Mouse (Mus musculus) forebrain, embryonic 16.5 days (tissue): ENCODE measurements around the gene Homer3. TPM values are rescaled to one million over a fixed set of nuclear protein-coding genes. Genes with fewer than 3 reads are reported as not detected.

ENCODE experiments used
- ATAC-seq: fragments of 200-750 bp; cut with Nextera tagmentation; 2 replicates; pipeline ENCODE4 v1.8.0; 2017; ENCODE audit warnings: mild to moderate bottlenecking, moderate library complexity
- H3K27ac ChIP-seq: fragments of 300-500 bp; sonication (generic); 2 replicates; pipeline ENCODE4 v1.5.1; 2014; ENCODE audit warnings: low read length, control low read depth
- H3K27me3 ChIP-seq: fragments of 300-500 bp; sonication (generic); replicated peaks from 2 replicates; pipeline ENCODE4 v1.6.1; 2014; ENCODE audit warnings: low read length; ENCODE audit not compliant: control insufficient read depth, insufficient read depth
- H3K36me3 ChIP-seq: fragments of 300-500 bp; sonication (generic); 2 replicates; pipeline ENCODE4 v1.6.1; 2014; ENCODE audit not compliant: control insufficient read depth, insufficient read depth
- H3K4me1 ChIP-seq: fragments of 300-500 bp; sonication (generic); replicated peaks from 2 replicates; pipeline ENCODE4 v1.6.1; 2014; ENCODE audit warnings: low read length; ENCODE audit not compliant: control insufficient read depth, insufficient read depth
- H3K4me2 ChIP-seq: fragments of 300-500 bp; sonication (generic); 2 replicates; pipeline ENCODE4 v1.6.1; 2014; ENCODE audit warnings: mild to moderate bottlenecking, low read length, control low read depth
- H3K4me3 ChIP-seq: fragments of 300-500 bp; sonication (generic); replicated peaks from 2 replicates; pipeline ENCODE4 v1.5.1; 2014; ENCODE audit warnings: mild to moderate bottlenecking, low read length, control low read depth
- H3K9ac ChIP-seq: fragments of 300-500 bp; sonication (generic); replicated peaks from 2 replicates; pipeline ENCODE4 v1.6.1; 2014; ENCODE audit warnings: low read depth, low read length, control low read depth
- H3K9me3 ChIP-seq: fragments of 300-500 bp; sonication (generic); 2 replicates; pipeline ENCODE4 v1.6.1; 2016; ENCODE audit warnings: low read length; ENCODE audit not compliant: control insufficient read depth
- WGBS: fragments of 180-500 bp; shearing (Covaris S2); extraction: QIAGEN DNeasy Blood & Tissue Kit; methylation state at CpG from one replicate; pipeline ENCODE4 v1.1.7; 2014; 5-methylcytosine and 5-hydroxymethylcytosine counted together
- polyA plus RNA-seq: library from polyadenylated mRNA; unstranded; fragments of >200 nt; fragmentation: Nextera tagmentation; extraction: Ambion mirVana; gene quantifications from 2 replicates; pipeline ENCODE4 v1.2.1, GENCODE M21; 2015

The Homer3 gene
- polyA plus RNA-seq, 1 experiment from 2014 or later: 49.4 TPM

DNA sequence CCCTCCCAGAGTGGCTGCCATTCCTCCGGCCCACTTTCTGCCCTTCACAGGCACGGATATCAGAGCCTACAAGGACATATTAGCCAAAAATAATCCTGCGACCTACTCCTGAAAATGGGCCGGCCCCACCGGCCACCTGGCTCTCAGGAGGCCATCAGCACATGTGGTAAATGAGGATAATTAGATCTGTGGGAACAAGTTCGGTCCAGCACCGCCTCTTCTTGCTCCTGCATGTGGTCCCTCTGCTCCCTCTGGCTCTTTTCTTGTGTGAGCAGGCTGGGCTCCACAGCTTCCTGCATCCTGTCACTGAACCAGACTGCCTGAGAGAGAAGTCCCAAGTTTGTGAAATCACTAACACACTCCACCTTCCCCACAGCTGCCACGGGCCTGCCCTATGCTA, 3.4 kb upstream of the Homer3 start:
- H3K9ac ChIP-seq: no peak overlapping the region
- H3K4me1 ChIP-seq: peaks cover 8% of the 10 kb centered on the region
- no peaks in the 10 kb centered on the region for H3K9me3 ChIP-seq
- H3K27ac ChIP-seq: no peak overlapping the region
- no peaks in the 10 kb centered on the region for H3K36me3 ChIP-seq
- ATAC-seq: no peak
- H3K4me3 ChIP-seq: no peak overlapping the region
- H3K27me3 ChIP-seq: no peaks in the 10 kb centered on the region
- 69% methylated on average over 8 of the region's 8 CpGs for WGBS
- H3K4me2 ChIP-seq: no peak overlapping the region

DNA sequence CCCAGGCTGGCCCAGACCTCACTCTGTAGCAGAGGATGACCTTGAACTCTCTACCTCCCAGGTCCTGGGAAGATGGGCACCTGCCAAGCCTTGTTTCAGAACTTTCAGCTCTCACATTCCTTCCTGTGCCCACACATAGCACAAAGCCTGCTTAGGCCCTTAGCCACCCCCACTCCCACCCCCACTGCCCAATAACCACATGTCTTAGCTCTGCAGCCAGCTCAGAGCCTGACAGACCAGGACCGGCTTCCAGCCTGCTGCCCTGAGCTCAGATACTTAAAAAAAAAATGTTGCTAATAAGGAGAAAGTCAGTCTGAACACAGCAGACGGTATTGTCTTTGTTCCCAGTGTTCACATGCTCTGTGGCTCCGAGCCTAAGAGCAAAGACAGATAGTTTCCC, 1.6 kb upstream of the Homer3 start:
- no peaks in the 10 kb centered on the region for H3K27me3 ChIP-seq
- peaks cover 11% of the 10 kb centered on the region for H3K4me1 ChIP-seq
- no peaks in the 10 kb centered on the region for H3K9me3 ChIP-seq
- peaks cover 6% of the 10 kb centered on the region for H3K36me3 ChIP-seq
- 31% methylated on average over 3 of the region's 3 CpGs for WGBS
- H3K4me2 ChIP-seq: no peak overlapping the region
- ATAC-seq: no peak
- no peak overlapping the region for H3K4me3 ChIP-seq
- no peak overlapping the region for H3K27ac ChIP-seq
- H3K9ac ChIP-seq: no peak overlapping the region

DNA sequence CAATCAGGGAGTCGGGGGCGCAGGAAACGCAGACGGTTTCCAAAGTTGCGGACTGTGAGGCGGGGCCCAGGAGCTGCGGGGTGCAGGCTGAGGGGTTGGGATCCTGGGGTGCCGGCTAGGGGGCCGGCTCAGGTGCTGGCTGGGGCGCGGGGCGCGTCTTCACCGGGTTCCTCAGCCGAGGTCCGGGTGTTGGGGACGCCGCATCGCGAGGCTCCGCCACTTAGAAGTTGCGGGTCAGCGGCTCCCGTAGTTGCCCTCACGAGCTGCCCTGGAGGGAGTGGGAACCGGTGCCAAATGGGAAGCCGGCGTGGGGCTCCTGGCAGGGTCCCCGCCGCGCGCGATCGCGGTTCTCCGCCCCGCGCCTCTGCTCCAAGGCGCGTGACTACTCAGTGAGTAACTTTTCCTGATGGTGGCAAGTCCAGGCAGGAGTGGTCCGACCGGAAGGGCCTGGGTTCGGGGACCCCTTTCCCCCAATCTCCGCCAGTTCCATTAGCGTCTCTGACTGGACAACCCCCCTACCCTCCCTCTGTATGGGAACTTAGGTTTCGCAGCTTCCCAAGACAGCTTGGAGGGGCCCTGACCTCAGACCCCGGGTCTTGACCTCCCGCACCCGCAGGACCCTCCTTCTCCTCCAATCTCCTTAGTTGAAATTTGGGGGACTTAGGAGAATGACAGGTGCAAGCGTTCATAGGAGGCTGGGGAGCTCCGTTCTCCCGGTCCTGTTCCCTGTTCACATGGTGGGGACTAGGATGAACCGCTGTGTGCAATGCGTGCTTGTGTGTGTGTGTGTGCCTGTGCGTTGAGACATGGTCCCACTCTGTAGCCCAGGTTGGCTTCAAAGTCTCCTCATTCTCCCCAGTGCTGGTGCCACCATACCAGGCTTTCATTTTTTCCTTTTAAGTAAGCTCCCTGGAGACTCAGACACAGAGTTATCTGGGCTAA, 780 bp downstream of the Homer3 start:
- H3K4me3 ChIP-seq: peak overlapping the region; percentile 68
- peak overlapping the region; percentile 91 for H3K4me2 ChIP-seq
- H3K9ac ChIP-seq: peak overlapping the region; percentile 85
- peaks cover 20% of the 10 kb centered on the region for H3K36me3 ChIP-seq
- peaks cover 11% of the 10 kb centered on the region for H3K4me1 ChIP-seq
- ATAC-seq: peak; percentile 63
- WGBS: 0% methylated on average over 30 of the region's 55 CpGs
- H3K27me3 ChIP-seq: no peaks in the 10 kb centered on the region
- H3K27ac ChIP-seq: peak overlapping the region; percentile 71
- H3K9me3 ChIP-seq: no peaks in the 10 kb centered on the region

DNA sequence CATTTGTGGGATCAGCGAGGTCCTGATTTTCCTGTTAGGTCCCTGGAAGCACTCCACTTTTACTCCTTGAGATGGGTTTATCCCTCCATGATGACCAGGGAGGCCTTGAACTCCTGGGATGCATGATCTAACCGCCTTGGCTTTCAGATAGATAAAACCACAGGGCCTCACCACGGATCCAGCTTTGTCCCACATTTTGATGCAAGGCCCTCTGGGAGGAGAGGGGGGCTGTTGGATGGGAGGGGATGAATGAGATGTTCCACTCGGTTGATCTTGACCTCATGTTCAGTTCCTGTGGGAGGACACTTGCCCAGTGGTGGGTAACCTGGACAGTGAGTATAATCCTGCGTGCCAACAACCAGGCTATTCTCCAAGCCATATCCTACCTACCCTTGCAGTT, 1.8 kb downstream of the Homer3 start:
- no peak overlapping the region for H3K4me2 ChIP-seq
- WGBS: 86% methylated on average over 5 of the region's 5 CpGs
- peaks cover 11% of the 10 kb centered on the region for H3K4me1 ChIP-seq
- H3K36me3 ChIP-seq: peaks cover 20% of the 10 kb centered on the region
- no peak for ATAC-seq
- no peak overlapping the region for H3K4me3 ChIP-seq
- no peak overlapping the region for H3K27ac ChIP-seq
- H3K9ac ChIP-seq: no peak overlapping the region
- no peaks in the 10 kb centered on the region for H3K27me3 ChIP-seq
- H3K9me3 ChIP-seq: no peaks in the 10 kb centered on the region

DNA sequence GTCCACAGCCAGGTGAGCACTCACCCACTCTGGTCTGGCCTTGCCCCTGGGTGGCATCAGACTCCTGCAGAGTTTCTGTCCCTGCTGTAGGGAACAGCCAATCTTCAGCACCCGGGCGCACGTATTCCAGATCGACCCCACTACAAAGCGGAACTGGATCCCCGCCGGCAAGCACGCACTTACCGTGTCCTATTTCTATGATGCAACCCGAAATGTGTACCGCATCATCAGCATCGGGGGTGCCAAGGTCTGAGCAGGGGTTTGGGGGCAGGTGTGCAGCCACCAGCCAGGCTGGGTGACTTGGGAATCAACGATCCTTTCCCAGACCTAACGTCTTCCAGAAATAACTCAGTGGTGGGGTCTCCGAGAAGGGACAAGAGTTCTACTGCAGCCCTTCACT, 2.7 kb downstream of the Homer3 start:
- H3K9ac ChIP-seq: no peak overlapping the region
- H3K4me3 ChIP-seq: no peak overlapping the region
- no peaks in the 10 kb centered on the region for H3K9me3 ChIP-seq
- ATAC-seq: no peak
- no peak overlapping the region for H3K4me2 ChIP-seq
- H3K4me1 ChIP-seq: peaks cover 11% of the 10 kb centered on the region
- H3K27ac ChIP-seq: no peak overlapping the region
- peaks cover 24% of the 10 kb centered on the region for H3K36me3 ChIP-seq
- WGBS: 97% methylated on average over 15 of the region's 15 CpGs
- no peaks in the 10 kb centered on the region for H3K27me3 ChIP-seq

DNA sequence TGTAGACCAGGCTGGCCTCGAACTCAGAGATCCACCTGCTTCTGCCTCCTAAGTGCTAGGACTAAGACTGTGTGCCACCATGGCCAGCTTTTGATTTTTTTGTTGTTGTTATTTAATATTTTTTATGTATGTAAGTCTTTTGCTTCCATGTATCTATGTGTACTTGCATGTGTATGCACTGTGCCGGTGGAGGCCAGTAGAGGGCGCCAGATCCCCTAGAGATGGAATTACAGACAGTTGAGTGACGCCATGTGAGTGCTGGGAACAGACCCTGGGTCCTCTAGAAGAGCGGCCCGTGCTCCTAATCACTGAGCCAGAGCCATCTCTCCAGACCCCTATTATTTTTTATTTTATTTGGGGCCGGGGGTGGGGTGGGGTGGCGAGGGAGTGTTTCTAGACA, 4.1 kb downstream of the Homer3 start:
- no peak overlapping the region for H3K27ac ChIP-seq
- no peak for ATAC-seq
- no peaks in the 10 kb centered on the region for H3K9me3 ChIP-seq
- peaks cover 11% of the 10 kb centered on the region for H3K4me1 ChIP-seq
- H3K36me3 ChIP-seq: peaks cover 30% of the 10 kb centered on the region
- H3K9ac ChIP-seq: no peak overlapping the region
- H3K27me3 ChIP-seq: no peaks in the 10 kb centered on the region
- no peak overlapping the region for H3K4me2 ChIP-seq
- WGBS: 91% methylated on average over 8 of the region's 8 CpGs
- H3K4me3 ChIP-seq: no peak overlapping the region

DNA sequence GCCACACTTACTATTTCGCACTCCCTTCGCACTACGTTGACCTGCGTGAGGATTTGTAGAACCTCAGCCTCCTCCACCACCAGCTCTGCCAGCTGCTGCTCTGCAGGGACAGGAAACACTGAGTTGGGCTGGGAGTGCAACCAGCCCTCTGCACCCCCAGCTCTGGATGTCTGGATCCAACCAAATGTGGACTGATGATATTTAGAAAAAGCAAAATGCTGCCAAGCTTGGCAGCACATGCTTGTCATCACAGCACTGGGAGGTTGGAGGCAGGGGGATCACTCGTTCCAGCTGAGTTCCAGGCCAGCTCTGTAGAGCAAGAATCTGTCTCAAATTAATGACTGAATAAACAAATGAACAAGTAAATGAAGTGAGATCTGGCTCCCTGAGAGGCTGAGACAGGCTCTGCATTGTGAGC, 11.4 kb downstream of the Homer3 start:
- peaks cover 47% of the 10 kb centered on the region for H3K36me3 ChIP-seq
- no peak for ATAC-seq
- H3K27ac ChIP-seq: no peak overlapping the region
- H3K27me3 ChIP-seq: no peaks in the 10 kb centered on the region
- H3K4me3 ChIP-seq: no peak overlapping the region
- no peaks in the 10 kb centered on the region for H3K4me1 ChIP-seq
- WGBS: 74% methylated on average over 5 of the region's 5 CpGs
- no peak overlapping the region for H3K9ac ChIP-seq
- H3K9me3 ChIP-seq: no peaks in the 10 kb centered on the region
- H3K4me2 ChIP-seq: no peak overlapping the region

DNA sequence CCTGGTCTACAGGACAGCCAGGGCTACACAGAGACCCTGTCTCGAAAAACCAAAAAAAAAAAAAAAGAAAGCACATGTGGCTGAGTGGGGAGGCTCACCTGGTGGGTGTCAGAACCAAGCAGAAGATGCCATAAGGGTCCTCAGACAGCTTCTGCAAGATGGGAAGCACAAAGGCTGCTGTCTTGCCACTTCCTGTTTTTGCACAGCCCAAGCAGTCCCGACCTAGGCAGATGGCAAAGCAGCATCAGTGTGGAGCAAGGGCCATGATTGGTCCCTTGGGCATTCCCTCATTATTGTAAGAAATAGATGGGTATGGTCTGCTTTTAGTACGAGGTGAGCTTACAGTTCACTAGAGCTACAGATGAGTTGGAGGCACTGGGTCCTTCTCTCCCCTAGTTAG, 18.3 kb downstream of the Homer3 start:
- WGBS: 88% methylated on average over 3 of the region's 3 CpGs
- Histone ChIP-seq H3K4me1 (peaks cover 23% of the 10 kb centered on the region), H3K36me3 (peaks cover 18% of the 10 kb centered on the region), H3K9ac (no peak overlapping the region), H3K27ac (no peak overlapping the region), H3K4me3 (no peak overlapping the region), H3K9me3 (no peaks in the 10 kb centered on the region), H3K27me3 (no peaks in the 10 kb centered on the region), H3K4me2 (no peak overlapping the region)
- ATAC-seq: no peak

DNA sequence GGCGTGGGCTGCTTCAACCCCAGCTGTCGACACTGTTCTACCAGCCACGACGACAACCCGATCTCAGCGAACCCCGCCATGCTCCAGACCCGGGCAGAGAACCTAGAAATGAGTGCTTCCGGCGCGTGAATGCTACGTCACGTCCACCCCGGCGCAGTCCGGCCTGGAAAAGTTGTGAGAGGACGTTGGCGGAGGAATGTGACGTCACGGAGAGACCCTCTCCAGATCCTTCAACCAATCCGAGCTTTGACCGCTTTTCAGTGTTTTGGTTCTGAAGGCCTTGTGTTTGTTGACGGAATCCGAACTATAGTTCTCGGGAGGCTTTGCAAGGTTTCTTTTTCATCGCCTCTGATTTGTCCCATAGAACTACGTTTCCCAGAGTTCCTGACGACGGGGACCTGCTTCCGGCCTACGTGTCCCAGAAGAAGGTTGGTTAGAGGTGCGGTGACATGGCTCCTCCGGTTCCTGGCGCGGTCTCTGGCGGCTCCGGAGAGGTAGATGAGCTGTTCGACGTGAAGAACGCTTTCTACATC, 19.8 kb downstream of the Homer3 start, which contains the start of the genes Ddx49 and Cope:
Gene Ddx49 (minus strand): TSS at position 132 of the 533 bp plus-strand sequence.
Gene Cope (plus strand): TSS at position 161 of the 533 bp plus-strand sequence.
- peak within 1 kb of the TSS; percentile 63 for H3K9ac ChIP-seq
- H3K36me3 ChIP-seq: peaks cover 7% of the 10 kb centered on the region
- H3K27ac ChIP-seq: peak within 1 kb of the TSS; percentile 80
- H3K9me3 ChIP-seq: no peaks in the 10 kb centered on the region
- peak within 1 kb of the TSS; percentile 93 for H3K4me3 ChIP-seq
- peak; percentile 94 for ATAC-seq
- peaks cover 23% of the 10 kb centered on the region for H3K4me1 ChIP-seq
- under 1% methylated on average over 40 of the region's 40 CpGs for WGBS
- H3K4me2 ChIP-seq: peak within 1 kb of the TSS; percentile 92
- H3K27me3 ChIP-seq: no peaks in the 10 kb centered on the region
